Mouse (Mus musculus) heart, adult 18-20 months (tissue): Measurements from ENCODE around the gene Fbxw17. TPM values are rescaled to one million over a fixed set of nuclear protein-coding genes. Genes with fewer than 3 reads are reported as not detected.
A peak's percentile ranks its signal among the peaks of the same experiment; 100 is the strongest.
"Not testable (repeated sequence)": the region's sequence is repeated elsewhere in the genome, so short reads cannot be mapped to it uniquely, and the experiment has no call there.

ENCODE experiments used
- DNase-seq, 2 experiments: peaks; one replicate each; pipeline ENCODE4 v3.0.0; 2021 to 2022; ENCODE audit warnings: mixed read lengths in 1 of 2
- long read RNA-seq, 2 experiments: library from polyadenylated mRNA; stranded (forward); transcript quantifications; one replicate each; pipeline ENCODE4 v2.0.0; 2021
- total RNA-seq, 2 experiments: library from RNA; stranded (reverse); gene quantifications; 2 replicates each; pipeline ENCODE4 v1.2.3; 2021

The Fbxw17 gene
- total RNA-seq = 1 to 10 TPM; 3.5 to 4.1 TPM
- long read RNA-seq, experiment 1, partial matches to known transcripts = 0 of 2 reads
- long read RNA-seq, experiment 1, other reads (novel, unspliced or antisense) = 2 of 2 reads
- long read RNA-seq, experiment 2 = 0 reads

DNA sequence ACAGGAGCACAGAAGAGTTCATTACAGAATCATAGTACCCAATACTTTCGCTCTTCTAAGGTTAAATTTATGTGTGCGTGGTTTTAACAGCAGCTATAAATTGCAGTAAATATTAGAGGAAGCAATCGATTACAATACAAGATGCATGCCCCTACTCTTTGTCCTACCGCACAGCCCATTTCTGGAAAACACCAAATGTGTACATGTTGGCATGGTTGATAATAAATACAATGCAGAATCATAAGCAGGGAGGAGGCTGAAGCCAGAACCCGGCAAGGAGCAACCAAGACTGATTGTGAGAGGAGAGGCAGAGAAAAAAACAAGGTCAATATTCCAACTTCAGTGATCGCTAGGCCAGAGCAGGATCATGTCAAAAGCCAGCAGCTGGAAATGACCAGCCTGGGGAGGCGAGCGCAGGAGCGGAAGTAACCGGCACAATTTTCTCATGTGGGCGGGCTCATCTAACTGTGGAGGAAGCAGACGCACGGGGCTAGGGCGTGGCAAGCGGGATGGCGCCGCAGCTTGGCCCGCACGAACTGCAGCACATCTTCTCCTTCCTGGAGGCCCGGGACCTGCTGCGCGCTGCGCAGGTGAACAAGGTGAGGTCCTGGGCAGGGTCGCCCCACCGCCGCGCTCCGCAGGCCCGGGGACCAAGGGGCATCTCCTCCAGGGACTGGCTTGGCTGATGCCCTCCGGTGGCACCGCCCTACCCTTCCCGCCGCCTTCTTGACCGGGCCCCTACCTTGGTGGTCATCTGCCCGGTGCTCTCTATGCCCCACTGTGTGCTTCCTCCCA is at the start of gene Fbxw17:
Fbxw17 (plus strand) TSS at position 476 of the 795 bp plus-strand sequence.
- DNase-seq = peak; percentile 80 to 84

DNA sequence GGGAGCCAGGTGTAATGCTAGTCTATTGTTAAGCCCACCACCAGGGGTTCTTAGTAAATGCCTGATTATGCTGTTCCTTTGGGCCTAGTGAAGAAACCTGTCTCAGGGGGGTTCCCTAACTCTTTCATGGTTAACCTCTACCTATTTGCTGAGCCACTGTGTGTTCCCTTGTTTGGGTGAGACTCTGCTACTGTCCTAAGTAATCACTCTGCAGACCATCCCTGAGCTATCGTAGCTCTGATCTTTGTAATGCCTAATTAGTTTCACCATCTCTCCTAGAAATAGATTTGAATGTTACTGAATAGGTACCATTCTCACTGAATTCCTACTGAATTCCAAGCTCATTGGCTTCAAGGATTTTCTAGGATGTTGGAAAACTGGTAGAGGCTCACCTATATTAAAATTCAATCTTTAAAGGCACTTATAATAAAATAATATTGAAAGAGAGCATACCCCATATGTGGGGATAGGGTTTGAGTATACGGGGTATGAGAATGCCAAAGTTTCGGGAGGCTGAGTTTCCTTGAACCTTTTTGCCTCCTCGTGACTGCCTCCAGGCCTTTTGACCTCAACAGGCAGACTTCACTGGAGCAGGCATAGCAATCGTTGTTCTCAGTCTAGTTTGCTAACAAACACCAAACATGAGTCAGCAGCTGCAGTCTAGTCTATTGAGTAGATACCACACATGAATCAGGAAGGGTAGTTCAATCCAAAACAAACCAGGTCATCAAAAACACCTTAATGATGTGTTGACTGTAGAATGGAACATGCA is 44.5 kb upstream of the Fbxw17 start:
- DNase-seq = not testable (repeated sequence)

DNA sequence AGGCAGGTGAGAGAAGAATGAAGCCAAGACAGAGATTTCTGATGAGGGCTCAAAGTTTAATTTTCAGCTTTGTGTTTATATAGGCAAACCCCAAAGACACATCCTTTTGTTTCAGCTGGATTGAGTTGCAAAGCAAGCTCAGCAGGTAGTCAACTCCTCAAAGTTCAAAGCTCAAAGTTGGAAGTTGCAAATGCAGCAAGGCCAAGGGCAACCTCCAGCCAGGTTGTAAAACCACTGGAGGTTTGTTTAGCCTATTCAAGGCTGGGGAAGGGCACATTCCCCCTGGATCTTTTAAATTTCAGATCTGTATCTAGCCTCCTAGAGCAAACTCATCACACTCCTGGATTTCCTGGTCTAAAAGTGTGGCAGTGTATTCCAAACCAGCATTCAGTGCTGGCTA is 28.5 kb upstream of the Fbxw17 start:
- DNase-seq = not testable (repeated sequence)

DNA sequence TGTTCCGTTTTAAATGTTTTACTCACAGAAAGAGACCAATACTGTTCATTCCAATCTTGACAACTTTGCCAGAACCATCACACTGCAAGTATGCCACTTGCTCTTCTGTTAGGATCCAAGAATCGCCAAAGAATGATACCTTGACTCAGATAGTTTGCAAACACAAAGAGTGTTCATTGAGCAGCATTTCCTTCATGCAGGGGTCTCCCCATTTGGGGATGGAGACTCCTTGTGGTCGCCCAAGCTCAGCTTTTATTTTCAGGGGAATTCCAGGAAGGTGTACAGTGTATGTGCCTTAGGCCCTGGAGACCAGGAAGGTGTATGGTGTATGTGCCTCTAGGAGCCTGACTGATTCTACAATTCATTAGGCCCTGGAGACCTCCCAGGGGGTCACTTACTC is 757 bp downstream of the Fbxw17 start:
- no peak for DNase-seq

DNA sequence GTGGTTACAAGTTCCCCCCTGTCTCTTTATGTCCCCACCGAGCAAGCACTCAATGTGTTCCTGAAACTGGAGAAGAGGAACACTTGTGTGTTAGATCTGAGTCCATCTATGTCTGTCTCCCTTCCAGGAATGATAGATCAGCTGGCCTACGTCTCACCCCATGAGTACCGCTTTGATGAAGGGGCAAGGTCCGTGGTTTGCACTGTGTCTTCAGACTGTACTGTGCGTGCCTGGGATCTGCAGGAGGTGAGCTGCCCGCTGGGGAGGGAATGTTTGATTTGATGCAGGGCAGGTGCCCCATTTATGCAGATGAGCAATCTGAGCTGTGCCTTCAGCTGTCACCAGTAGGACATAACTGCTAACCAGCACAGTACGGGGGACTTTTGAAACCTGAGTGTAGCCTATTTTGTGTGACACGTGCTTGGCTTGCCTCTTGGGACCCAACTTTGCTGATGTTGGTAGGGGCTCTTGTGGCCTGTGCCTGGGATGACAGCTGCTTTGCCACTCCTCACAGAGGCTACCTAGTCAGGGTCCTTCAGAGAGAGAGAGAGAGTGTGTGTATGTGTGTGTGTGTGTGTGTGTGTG is 6.1 kb downstream of the Fbxw17 start:
- no peak for DNase-seq

DNA sequence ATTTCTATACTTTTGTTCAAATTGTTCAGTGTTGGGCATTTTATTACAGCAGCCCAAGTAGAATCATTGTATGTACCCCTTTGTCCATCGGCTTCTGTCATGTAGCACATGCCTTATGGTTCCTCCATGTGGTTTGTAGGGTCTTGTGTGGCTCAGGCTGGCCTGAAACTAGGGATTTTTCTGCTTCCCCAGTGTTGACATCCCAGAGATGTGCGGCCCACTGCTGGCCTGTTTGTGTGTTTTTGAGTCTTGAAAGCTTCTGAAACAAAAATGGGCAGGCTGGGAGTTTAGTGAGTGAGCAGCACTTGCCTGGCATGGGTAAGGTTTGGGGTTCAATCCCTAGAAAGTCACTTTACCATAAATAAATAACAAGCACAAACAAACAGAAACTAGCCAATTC is 6.9 kb downstream of the Fbxw17 start:
- DNase-seq = no peak

DNA sequence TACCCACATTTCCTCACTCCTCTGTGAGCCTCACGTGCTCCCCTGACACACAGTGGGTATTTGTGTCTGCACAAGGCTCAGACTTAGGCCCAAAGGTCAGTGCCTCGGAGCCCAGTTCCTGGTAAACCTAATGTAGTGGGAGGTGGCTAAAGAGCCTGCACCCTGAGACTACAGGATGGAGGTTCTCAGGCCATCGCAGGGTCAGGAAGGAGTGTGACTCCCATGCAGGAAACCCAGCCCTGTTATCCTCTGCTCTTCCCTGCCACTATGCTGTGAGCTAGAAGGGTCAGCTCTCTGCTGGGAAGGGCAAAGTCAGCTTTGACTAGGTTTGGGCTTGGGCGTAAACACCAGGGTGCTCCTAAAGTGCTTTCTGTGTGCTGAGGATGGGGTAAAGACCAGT is 9.0 kb downstream of the Fbxw17 start:
- no peak for DNase-seq

DNA sequence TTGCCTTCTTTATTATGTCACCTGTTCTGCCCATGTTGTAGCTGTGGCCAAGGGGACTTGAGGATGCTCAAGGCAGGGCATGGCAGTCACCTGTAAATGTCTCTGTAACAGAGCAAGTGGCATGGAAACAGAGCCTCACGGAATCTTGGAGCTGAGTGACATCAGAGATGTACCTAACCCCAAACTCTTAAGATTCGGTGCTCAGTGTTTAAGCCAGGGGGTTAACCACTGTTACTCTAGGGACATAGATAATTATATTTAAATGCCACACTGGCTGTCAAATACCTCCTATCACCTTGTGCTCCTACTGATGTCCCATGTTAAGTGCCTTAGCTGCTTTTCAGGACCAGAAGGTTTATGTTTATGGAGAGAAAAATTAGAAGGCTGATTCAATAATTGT is 26.1 kb downstream of the Fbxw17 start, which contains the start of gene Gm47429:
Gm47429 (minus strand) TSS at position 101 of the 400 bp plus-strand sequence.
- DNase-seq = no peak

DNA sequence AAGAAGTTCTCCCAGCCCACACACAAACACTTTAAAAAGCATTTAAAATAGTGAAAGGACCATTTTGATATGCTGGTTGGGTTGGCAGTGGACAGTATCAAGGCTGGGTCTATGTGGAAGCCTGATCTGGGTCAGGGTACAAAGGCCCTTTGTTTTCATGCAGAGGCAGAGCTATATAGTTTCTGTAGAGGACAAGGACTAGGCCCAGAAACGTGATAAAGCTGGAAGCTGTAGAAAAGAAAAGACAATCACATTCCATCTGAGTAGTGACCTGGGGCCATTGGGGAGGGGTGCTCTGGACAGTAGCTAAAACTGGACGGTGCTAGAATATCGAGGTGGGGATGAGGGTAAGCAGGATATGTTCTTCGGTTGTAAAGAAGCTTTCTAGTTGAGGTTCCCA is 27.6 kb downstream of the Fbxw17 start:
- DNase-seq = no peak

DNA sequence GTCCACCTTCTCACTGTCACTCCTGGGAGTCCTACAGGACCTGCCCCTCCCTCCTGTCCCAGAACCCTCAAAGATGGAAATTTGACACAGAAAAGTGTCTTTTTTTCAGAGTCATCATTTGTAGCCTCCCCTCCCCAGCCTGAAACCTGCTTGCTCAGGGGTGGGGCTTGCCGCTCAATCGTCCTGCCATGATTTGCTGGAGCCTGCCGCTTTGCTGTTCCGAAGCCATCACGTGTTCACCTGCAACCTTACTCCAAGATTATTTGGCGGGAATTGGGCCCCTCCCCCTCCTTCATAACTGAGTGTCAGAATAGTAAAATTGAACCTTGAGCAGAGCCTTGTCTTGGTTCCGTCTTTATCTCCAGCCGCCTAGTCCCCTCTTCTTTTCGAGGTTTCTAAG is 34.6 kb downstream of the Fbxw17 start:
- DNase-seq = not testable (repeated sequence)

DNA sequence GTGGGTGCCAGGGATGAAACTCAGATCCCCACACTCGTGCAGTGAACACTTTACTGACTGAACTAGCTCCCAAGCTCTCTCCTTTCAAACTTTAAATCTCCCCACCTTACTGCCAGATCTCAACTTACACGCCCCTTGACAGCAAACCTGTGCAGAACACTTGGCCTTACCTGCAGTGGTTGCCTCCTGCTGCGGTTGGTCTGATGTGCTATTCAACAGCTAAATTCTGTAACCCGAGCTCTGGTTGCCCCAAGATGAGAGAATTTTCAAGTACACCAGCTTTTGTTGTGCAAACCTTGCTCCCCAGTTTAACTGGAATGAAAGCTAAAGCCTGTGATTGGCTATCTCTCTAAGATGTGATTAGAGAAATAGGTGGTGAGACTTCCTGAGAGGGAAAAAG is 35.8 kb downstream of the Fbxw17 start:
- no peak for DNase-seq

DNA sequence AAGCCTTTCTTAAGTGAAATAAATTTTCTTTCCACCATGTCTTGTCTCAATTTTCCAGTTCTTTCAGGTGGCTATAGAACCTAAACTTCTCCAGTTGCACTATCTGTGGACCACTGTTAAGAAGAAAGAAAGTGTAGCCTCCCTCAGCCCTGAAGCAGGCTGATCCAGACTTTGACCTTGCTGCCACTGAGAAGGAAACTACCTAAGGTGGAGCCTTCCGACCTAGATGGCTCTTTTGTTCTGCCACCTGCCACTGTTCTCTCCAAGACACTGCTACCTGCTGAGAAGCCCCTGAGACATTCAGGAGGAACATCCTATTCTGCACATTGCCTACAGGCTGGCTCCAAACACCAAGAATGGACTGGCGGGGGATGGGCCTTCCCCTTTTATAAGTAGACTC is 42.8 kb downstream of the Fbxw17 start:
- DNase-seq = not testable (repeated sequence)

DNA sequence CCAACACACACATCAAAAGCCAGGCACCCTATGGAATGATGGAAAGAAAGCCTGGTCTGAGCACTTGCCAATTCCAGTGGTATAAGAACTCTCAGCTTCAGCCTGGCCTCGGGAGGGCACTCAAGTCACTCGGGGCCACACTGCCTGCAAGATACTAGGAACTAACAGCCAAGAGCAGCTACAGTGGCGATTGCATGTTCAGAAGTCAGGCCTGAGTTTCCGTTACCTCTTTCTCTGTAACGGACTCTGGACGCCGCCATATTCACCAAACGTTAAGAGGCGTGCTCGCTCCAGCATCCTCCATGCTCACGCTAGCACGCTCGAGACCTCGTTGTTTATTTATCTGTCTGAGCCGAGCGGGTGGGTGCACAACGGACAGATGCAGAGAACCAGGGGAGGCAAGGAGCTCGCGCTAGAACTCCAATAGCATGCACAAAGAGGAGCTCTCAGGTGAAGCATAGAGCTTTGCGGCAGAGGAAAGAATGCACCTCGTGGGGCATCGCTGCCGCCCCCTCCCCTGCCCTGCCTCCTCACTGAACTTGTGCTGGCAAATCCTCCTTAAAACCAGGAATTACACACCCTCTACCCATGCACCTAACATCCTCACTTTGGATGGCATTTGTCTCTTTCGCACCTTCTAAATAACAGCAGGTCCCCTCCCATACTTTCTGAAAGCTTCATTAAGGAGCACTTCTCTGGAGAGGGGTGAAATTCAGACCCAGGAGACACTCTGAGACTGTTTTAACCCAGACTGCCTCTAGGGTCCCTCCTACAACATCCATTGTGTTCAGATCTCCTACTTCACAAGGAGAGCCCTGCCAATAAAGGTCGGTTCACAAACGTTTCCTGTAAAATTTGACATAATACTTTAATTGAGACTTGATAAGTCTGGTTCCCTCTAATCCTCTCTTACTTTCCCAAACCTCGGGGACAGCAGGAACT is 47.2 kb downstream of the Fbxw17 start:
- no peak for DNase-seq

DNA sequence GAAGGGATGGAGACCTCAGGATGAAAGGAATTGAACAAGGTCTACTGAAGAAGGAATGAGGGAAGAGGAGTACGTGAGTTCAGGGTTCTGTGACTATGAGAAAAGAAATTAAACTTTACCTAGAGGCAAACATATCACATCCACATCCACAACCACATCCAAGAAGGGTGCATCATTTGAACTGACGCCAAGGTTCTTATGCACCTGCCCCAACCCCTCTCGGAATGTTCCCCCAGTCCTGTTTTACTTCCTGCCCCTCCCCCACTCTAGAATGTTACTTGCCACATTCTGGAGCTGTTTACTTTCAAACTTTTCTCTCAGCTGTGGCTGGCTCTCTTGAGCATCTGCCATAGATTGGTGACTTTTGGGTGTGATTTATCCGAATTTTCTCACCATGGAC is 49.3 kb downstream of the Fbxw17 start, which contains the start of gene Nutm2:
Nutm2 (plus strand) TSS at position 301 of the 400 bp plus-strand sequence.
- no peak for DNase-seq

Other genes starting within 250 kb of the Fbxw17 start
- gene Gm906, start 167.6 kb upstream of the Fbxw17 start, total RNA-seq = not detected
- gene Gm47429, start 26.0 kb downstream of the Fbxw17 start, total RNA-seq = not detected
- not detected for gene Nutm2, start 49.4 kb downstream of the Fbxw17 start, total RNA-seq
- gene Gm904, start 225.4 kb downstream of the Fbxw17 start, total RNA-seq = not detected